Mouse (Mus musculus) limb, embryonic 14.5 days (tissue): Measurements from ENCODE around the gene Pea15a. TPM values are rescaled to one million over a fixed set of nuclear protein-coding genes. Genes with fewer than 3 reads are reported as not detected.

Experiments
- ATAC-seq: fragments of 200-750 bp; cut with Nextera tagmentation; 2 replicates; pipeline ENCODE4 v1.8.0; 2017; ENCODE audit warnings: low read depth, moderate number of reproducible peaks, moderate TSS enrichment; ENCODE audit not compliant: low FRiP score
- DNase-seq: peaks from one replicate; pipeline ENCODE4 v3.0.0-alpha.2; 2015; ENCODE audit warnings: low spot score
- H3K27ac ChIP-seq: fragments of 300-500 bp; sonication (generic); replicated peaks from 2 replicates; pipeline ENCODE4 v1.5.1; 2014; ENCODE audit warnings: low read depth, mild to moderate bottlenecking, low read length, moderate library complexity, mixed read lengths
- H3K27me3 ChIP-seq: fragments of 300-500 bp; sonication (generic); 2 replicates; pipeline ENCODE4 v1.6.1; 2014; ENCODE audit warnings: low read length, mixed read lengths; ENCODE audit not compliant: control insufficient read depth, insufficient read depth
- H3K36me3 ChIP-seq: fragments of 300-500 bp; sonication (generic); 2 replicates; pipeline ENCODE4 v1.6.1; 2014; ENCODE audit warnings: mild to moderate bottlenecking, low read length, moderate library complexity, mixed read lengths; ENCODE audit not compliant: control insufficient read depth, insufficient read depth
- H3K4me1 ChIP-seq: fragments of 300-500 bp; sonication (generic); 2 replicates; pipeline ENCODE4 v1.6.1; 2014; ENCODE audit warnings: antibody characterized with exemption, low read length, mixed read lengths; ENCODE audit not compliant: control insufficient read depth, insufficient read depth
- H3K4me2 ChIP-seq: fragments of 300-500 bp; sonication (generic); replicated peaks from 2 replicates; pipeline ENCODE4 v1.6.1; 2014; ENCODE audit warnings: low read depth, mild to moderate bottlenecking, low read length, moderate library complexity; ENCODE audit not compliant: severe bottlenecking
- H3K4me3 ChIP-seq: fragments of 300-500 bp; sonication (generic); replicated peaks from 2 replicates; pipeline ENCODE4 v1.5.1; 2014; ENCODE audit warnings: low read length
- H3K9ac ChIP-seq: fragments of 300-500 bp; sonication (generic); 2 replicates; pipeline ENCODE4 v1.6.1; 2014; ENCODE audit warnings: mild to moderate bottlenecking, low read depth, low read length, moderate library complexity; ENCODE audit not compliant: severe bottlenecking
- H3K9me3 ChIP-seq: fragments of 300-500 bp; sonication (generic); 2 replicates; pipeline ENCODE4 v1.6.1; 2016; ENCODE audit warnings: low read length; ENCODE audit not compliant: control insufficient read depth
- POLR2A ChIP-seq: fragments of 200-500 bp; IDR thresholded peaks from 2 replicates; pipeline ENCODE4 v1.8.0; 2012; ENCODE audit warnings: inconsistent platforms, mild to moderate bottlenecking, moderate library complexity, borderline replicate concordance; ENCODE audit not compliant: insufficient read depth, insufficient read length; ENCODE audit errors: extremely low read depth
- WGBS: fragments of 180-500 bp; shearing (Covaris S2); extraction: QIAGEN DNeasy Blood & Tissue Kit; methylation state at CpG from one replicate; pipeline ENCODE4 v1.1.7; 2014; 5-methylcytosine and 5-hydroxymethylcytosine counted together
- polyA plus RNA-seq, 2 experiments: library from polyadenylated mRNA; depleted of rRNA in 1 of 2; stranded (reverse) in 1 of 2; unstranded in 1 of 2; fragments of >200 nt; fragmentation: Nextera tagmentation in 1 of 2; extraction: Ambion mirVana in 1 of 2; gene quantifications; 2 replicates each; pipeline versions ENCODE4 v1.2.1 to v1.2.3; 2012 to 2014

Gene Pea15a
- polyA plus RNA-seq, 2 experiments = 108 to 122 TPM

- TF ChIP-seq POLR2A = no peak
- no peaks in the 10 kb centered on the region for H3K9me3 ChIP-seq
- no peak overlapping the region for H3K9ac ChIP-seq
- H3K4me1 ChIP-seq = no peaks in the 10 kb centered on the region
- 97% methylated on average over 3 of the region's 3 CpGs for WGBS
- no peak overlapping the region for H3K4me3 ChIP-seq
- no peaks in the 10 kb centered on the region for H3K27me3 ChIP-seq
- peaks cover 86% of the 10 kb centered on the region for H3K36me3 ChIP-seq
- no peak for DNase-seq
- H3K4me2 ChIP-seq = no peak overlapping the region
- ATAC-seq = no peak
- no peak overlapping the region for H3K27ac ChIP-seq
These were observed 14.4 kb downstream of the Pea15a start for GRCm38 (mm10) chr1:172192217-172192616.

GRCm38 (mm10) chr1:172191578-172191977 lies 15.0 kb downstream of the Pea15a start:
- WGBS = 80% methylated on average over 2 of the region's 2 CpGs
- no peak overlapping the region for H3K9ac ChIP-seq
- no peak overlapping the region for H3K27ac ChIP-seq
- no peak for TF ChIP-seq POLR2A
- H3K4me2 ChIP-seq = no peak overlapping the region
- ATAC-seq = no peak
- H3K4me3 ChIP-seq = no peak overlapping the region
- H3K4me1 ChIP-seq = no peaks in the 10 kb centered on the region
- H3K27me3 ChIP-seq = no peaks in the 10 kb centered on the region
- peaks cover 86% of the 10 kb centered on the region for H3K36me3 ChIP-seq
- no peak for DNase-seq
- H3K9me3 ChIP-seq = no peaks in the 10 kb centered on the region

GRCm38 (mm10) chr1:172188891-172189290 lies 17.7 kb downstream of the Pea15a start:
- Histone ChIP-seq H3K27ac (no peak overlapping the region), H3K4me2 (no peak overlapping the region)
- DNase-seq = no peak

GRCm38 (mm10) chr1:172186401-172187289 lies 20.0 kb downstream of the Pea15a start:
- WGBS = 90% methylated on average over 10 of the region's 10 CpGs
- no peak overlapping the region for H3K27ac ChIP-seq
- no peak overlapping the region for H3K4me3 ChIP-seq
- H3K9me3 ChIP-seq = no peaks in the 10 kb centered on the region
- H3K9ac ChIP-seq = no peak overlapping the region
- DNase-seq (no peak), ATAC-seq (no peak)
- peaks cover 80% of the 10 kb centered on the region for H3K36me3 ChIP-seq
- no peak overlapping the region for H3K4me2 ChIP-seq
- TF ChIP-seq POLR2A = no peak
- H3K4me1 ChIP-seq = no peaks in the 10 kb centered on the region
- H3K27me3 ChIP-seq = no peaks in the 10 kb centered on the region

More at GRCm38 (mm10) chr1:172188891-172189290, 17.7 kb downstream of the Pea15a start:
- no peak for TF ChIP-seq POLR2A
- H3K27me3 ChIP-seq = no peaks in the 10 kb centered on the region
- H3K36me3 ChIP-seq = peaks cover 84% of the 10 kb centered on the region
- peak; percentile 55 for ATAC-seq
- no peaks in the 10 kb centered on the region for H3K4me1 ChIP-seq
- 75% methylated on average over 4 of the region's 4 CpGs for WGBS
- H3K4me3 ChIP-seq = no peak overlapping the region
- no peaks in the 10 kb centered on the region for H3K9me3 ChIP-seq
- H3K9ac ChIP-seq = no peak overlapping the region

GRCm38 (mm10) chr1:172183915-172184314 lies 22.7 kb downstream of the Pea15a start:
- ATAC-seq (no peak), DNase-seq (no peak)
- no peak overlapping the region for H3K27ac ChIP-seq
- no peak for TF ChIP-seq POLR2A
- H3K36me3 ChIP-seq = peaks cover 85% of the 10 kb centered on the region
- H3K9me3 ChIP-seq = no peaks in the 10 kb centered on the region
- H3K4me3 ChIP-seq = no peak overlapping the region
- no peak overlapping the region for H3K4me2 ChIP-seq
- no peaks in the 10 kb centered on the region for H3K27me3 ChIP-seq
- no peak overlapping the region for H3K9ac ChIP-seq
- H3K4me1 ChIP-seq = no peaks in the 10 kb centered on the region
